Mouse (Mus musculus) midbrain, embryonic 11.5 days (tissue): Measurements from ENCODE around the gene Ap2s1. TPM values are rescaled to one million over a fixed set of nuclear protein-coding genes. Genes with fewer than 3 reads are reported as not detected.
A peak's percentile ranks its signal among the peaks of the same experiment; 100 is the strongest.

ENCODE experiments used
- ATAC-seq: fragments of 200-750 bp; cut with Nextera tagmentation; 2 replicates; pipeline ENCODE4 v1.8.0; 2017; ENCODE audit warnings: moderate TSS enrichment, moderate library complexity; ENCODE audit not compliant: low FRiP score
- DNase-seq: peaks from one replicate; pipeline ENCODE4 v3.0.0; 2015; ENCODE audit warnings: low spot score; ENCODE audit errors: missing footprints
- H3K27ac ChIP-seq: fragments of 300-500 bp; sonication (generic); 2 replicates; pipeline ENCODE4 v1.5.1; 2014; ENCODE audit warnings: low read depth, low read length
- H3K27me3 ChIP-seq: fragments of 300-500 bp; sonication (generic); 2 replicates; pipeline ENCODE4 v1.6.1; 2014; ENCODE audit warnings: mild to moderate bottlenecking, low read length, moderate library complexity, mixed read lengths; ENCODE audit not compliant: control insufficient read depth, insufficient read depth
- H3K36me3 ChIP-seq: fragments of 300-500 bp; sonication (generic); 2 replicates; pipeline ENCODE4 v1.6.1; 2014; ENCODE audit warnings: mild to moderate bottlenecking, low read length, moderate library complexity, mixed read lengths; ENCODE audit not compliant: control insufficient read depth, insufficient read depth
- H3K4me1 ChIP-seq: fragments of 300-500 bp; sonication (generic); 2 replicates; pipeline ENCODE4 v1.6.1; 2014; ENCODE audit warnings: low read length; ENCODE audit not compliant: control insufficient read depth, insufficient read depth
- H3K4me2 ChIP-seq: fragments of 300-500 bp; sonication (generic); 2 replicates; pipeline ENCODE4 v1.6.1; 2014; ENCODE audit warnings: mild to moderate bottlenecking, moderate library complexity
- H3K4me3 ChIP-seq: fragments of 300-500 bp; sonication (generic); 2 replicates; pipeline ENCODE4 v1.5.1; 2014; ENCODE audit warnings: low read depth, low read length
- H3K9ac ChIP-seq: fragments of 300-500 bp; sonication (generic); 2 replicates; pipeline ENCODE4 v1.6.1; 2014; ENCODE audit warnings: low read length
- H3K9me3 ChIP-seq: fragments of 300-500 bp; sonication (generic); 2 replicates; pipeline ENCODE4 v1.6.1; 2016; ENCODE audit warnings: low read length; ENCODE audit not compliant: control insufficient read depth
- WGBS: fragments of 180-500 bp; shearing (Covaris S2); extraction: QIAGEN DNeasy Blood & Tissue Kit; methylation state at CpG from one replicate; pipeline ENCODE4 v1.1.7; 2014; 5-methylcytosine and 5-hydroxymethylcytosine counted together
- polyA plus RNA-seq: library from polyadenylated mRNA; unstranded; fragments of >200 nt; fragmentation: Nextera tagmentation; extraction: Ambion mirVana; gene quantifications from 2 replicates; pipeline ENCODE4 v1.2.1, GENCODE M21; 2014

The Ap2s1 gene
- polyA plus RNA-seq, 1 experiment from 2014 or later: 300 TPM

GRCm38 (mm10) chr7:16782555-16783125, 44.4 kb downstream of the Ap2s1 start:
- H3K27ac ChIP-seq: no peak overlapping the region
- no peak for ATAC-seq
- peak; percentile 90 for DNase-seq

GRCm38 (mm10) chr7:16783224-16783688, 45.0 kb downstream of the Ap2s1 start:
- H3K27ac ChIP-seq: no peak overlapping the region
- no peaks in the 10 kb centered on the region for H3K9me3 ChIP-seq
- ATAC-seq (no peak), DNase-seq (no peak)
- H3K4me2 ChIP-seq: peak overlapping the region; percentile 98
- peak overlapping the region; percentile 57 for H3K4me3 ChIP-seq
- peaks cover 27% of the 10 kb centered on the region for H3K4me1 ChIP-seq
- 23% methylated on average over 10 of the region's 10 CpGs for WGBS
- H3K9ac ChIP-seq: peak overlapping the region; percentile 46
- no peaks in the 10 kb centered on the region; the same call in 1 of the 2 replicates for H3K27me3 ChIP-seq
- H3K36me3 ChIP-seq: no peaks in the 10 kb centered on the region

More at GRCm38 (mm10) chr7:16782555-16783125, 44.4 kb downstream of the Ap2s1 start:
- H3K4me2 ChIP-seq: peak overlapping the region; percentile 98
- H3K27me3 ChIP-seq: no peaks in the 10 kb centered on the region; the same call in 1 of the 2 replicates
- H3K9ac ChIP-seq: peak overlapping the region; percentile 66
- H3K9me3 ChIP-seq: no peaks in the 10 kb centered on the region
- peaks cover 27% of the 10 kb centered on the region for H3K4me1 ChIP-seq
- WGBS: under 1% methylated on average over 11 of the region's 11 CpGs
- H3K36me3 ChIP-seq: no peaks in the 10 kb centered on the region
- peak overlapping the region; percentile 57 for H3K4me3 ChIP-seq

DNA sequence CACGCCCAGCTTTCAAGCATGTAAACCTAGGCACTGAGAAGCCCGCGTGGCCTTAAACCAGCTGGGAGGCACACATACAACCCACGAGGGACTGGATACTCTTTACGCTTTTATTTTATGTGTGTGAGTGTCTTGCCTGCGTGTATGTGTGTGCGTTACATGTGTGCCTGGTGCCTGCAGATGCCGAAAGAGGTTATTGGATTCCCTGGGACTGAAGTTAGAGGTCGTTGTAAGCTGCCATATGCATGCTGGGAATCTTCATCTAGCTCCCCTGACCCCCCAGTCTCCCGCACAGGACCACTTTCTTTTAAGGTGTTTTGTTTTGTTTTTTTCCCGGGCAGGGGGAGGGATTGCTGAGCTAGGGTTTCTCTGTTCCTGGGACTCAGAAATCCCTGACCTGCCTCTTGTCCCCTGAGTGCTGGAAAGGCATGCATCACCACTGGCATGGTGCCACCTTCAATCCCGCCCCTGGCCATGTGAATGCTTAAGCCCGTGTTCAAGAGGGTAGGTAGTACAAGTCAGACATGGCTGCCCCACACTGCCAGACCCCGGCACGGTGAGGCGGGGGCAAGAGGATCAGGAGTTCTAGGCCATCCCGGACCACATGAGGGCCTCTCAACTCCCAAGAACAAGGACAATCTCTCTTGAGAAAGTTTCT, 45.7 kb downstream of the Ap2s1 start:
- no peak overlapping the region for H3K27ac ChIP-seq
- H3K27me3 ChIP-seq: no peaks in the 10 kb centered on the region; the same call in 1 of the 2 replicates
- H3K4me2 ChIP-seq: peak overlapping the region; percentile 98
- peak overlapping the region; percentile 46 for H3K9ac ChIP-seq
- no peaks in the 10 kb centered on the region for H3K36me3 ChIP-seq
- no peak for DNase-seq
- H3K9me3 ChIP-seq: no peaks in the 10 kb centered on the region
- H3K4me3 ChIP-seq: peak overlapping the region; percentile 57
- WGBS: 47% methylated on average over 17 of the region's 17 CpGs
- ATAC-seq: no peak
- H3K4me1 ChIP-seq: peaks cover 27% of the 10 kb centered on the region

DNA sequence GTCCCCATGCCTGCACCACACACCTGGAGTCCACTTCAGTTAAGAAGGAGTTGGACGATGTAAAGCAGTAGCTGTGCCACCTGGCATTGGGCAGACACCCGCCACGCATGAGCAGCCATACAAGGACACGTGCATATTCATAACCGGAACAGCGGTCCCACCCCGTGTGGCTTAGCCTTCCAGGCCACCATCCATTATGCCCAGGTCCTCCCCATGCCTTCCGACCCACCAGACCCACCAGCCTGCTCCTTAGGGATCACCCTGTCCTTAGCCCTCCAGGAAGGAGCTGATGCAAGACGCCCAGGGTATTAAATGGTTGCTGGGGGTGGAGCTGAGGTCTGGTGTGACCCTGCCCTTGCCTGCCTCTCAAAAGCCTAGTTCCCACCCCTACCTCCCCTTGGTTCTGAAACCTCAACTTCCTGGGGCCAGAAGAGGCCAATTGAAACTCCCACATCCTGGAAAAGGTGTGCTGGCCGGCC, 46.3 kb downstream of the Ap2s1 start:
- no peak overlapping the region for H3K9ac ChIP-seq
- no peaks in the 10 kb centered on the region for H3K36me3 ChIP-seq
- peak overlapping the region; percentile 98 for H3K4me2 ChIP-seq
- DNase-seq (no peak), ATAC-seq (no peak)
- WGBS: 71% methylated on average over 10 of the region's 10 CpGs
- no peaks in the 10 kb centered on the region for H3K9me3 ChIP-seq
- H3K4me3 ChIP-seq: no peak overlapping the region
- H3K4me1 ChIP-seq: peaks cover 27% of the 10 kb centered on the region
- H3K27me3 ChIP-seq: no peaks in the 10 kb centered on the region; the same call in 1 of the 2 replicates
- H3K27ac ChIP-seq: no peak overlapping the region

GRCm38 (mm10) chr7:16785541-16786083, 47.4 kb downstream of the Ap2s1 start:
- WGBS: 92% methylated on average over 8 of the region's 8 CpGs
- no peak overlapping the region for H3K4me3 ChIP-seq
- H3K9ac ChIP-seq: no peak overlapping the region

DNA sequence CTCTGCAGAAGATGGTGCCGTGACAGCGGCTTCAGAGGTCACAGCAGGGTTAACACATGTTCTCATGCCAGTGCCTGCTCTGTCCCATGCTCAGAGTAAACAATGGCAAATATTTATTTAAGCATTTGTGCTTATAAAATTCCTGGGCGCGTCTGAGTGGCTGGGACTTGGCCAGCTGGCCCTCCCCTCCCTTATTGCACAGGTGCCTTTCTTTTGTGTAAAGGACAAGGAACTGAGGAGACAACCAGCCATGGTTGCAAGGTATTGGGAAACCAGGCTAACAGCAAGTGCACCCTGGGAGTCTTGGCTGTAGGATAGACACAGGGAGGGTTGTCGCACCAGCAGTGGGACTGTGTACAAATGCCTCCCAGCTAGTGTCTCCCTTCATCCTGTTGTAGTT, 54.1 kb downstream of the Ap2s1 start:
- H3K9ac ChIP-seq: no peak overlapping the region
- DNase-seq (no peak), ATAC-seq (no peak)
- H3K4me1 ChIP-seq: no peaks in the 10 kb centered on the region
- no peak overlapping the region for H3K4me2 ChIP-seq
- 0 out of 2 replicates have a peak, but pooled peaks cover 6% of the 10 kb centered on the region for H3K36me3 ChIP-seq
- H3K27me3 ChIP-seq: no peaks in the 10 kb centered on the region
- no peaks in the 10 kb centered on the region for H3K9me3 ChIP-seq
- no peak overlapping the region for H3K27ac ChIP-seq
- WGBS: 82% methylated on average over 5 of the region's 5 CpGs
- H3K4me3 ChIP-seq: no peak overlapping the region

More at GRCm38 (mm10) chr7:16785541-16786083, 47.4 kb downstream of the Ap2s1 start:
- Histone ChIP-seq H3K9me3 (no peaks in the 10 kb centered on the region), H3K4me1 (peaks cover 27% of the 10 kb centered on the region), H3K36me3 (0 out of 2 replicates have a peak, but pooled peaks cover 2% of the 10 kb centered on the region), H3K27me3 (no peaks in the 10 kb centered on the region; the same call in 1 of the 2 replicates), H3K4me2 (no peak overlapping the region), H3K27ac (no peak overlapping the region)
- ATAC-seq (no peak), DNase-seq (no peak)

GRCm38 (mm10) chr7:16793010-16793725, 55.0 kb downstream of the Ap2s1 start:
- H3K4me1 ChIP-seq: no peaks in the 10 kb centered on the region
- H3K27me3 ChIP-seq: no peaks in the 10 kb centered on the region
- no peaks in the 10 kb centered on the region for H3K9me3 ChIP-seq
- H3K4me2 ChIP-seq: no peak overlapping the region
- 0 out of 2 replicates have a peak, but pooled peaks cover 8% of the 10 kb centered on the region for H3K36me3 ChIP-seq
- no peak overlapping the region for H3K4me3 ChIP-seq
- DNase-seq: no peak
- 95% methylated on average over 19 of the region's 19 CpGs for WGBS
- H3K27ac ChIP-seq: no peak overlapping the region
- ATAC-seq: no peak
- H3K9ac ChIP-seq: no peak overlapping the region

DNA sequence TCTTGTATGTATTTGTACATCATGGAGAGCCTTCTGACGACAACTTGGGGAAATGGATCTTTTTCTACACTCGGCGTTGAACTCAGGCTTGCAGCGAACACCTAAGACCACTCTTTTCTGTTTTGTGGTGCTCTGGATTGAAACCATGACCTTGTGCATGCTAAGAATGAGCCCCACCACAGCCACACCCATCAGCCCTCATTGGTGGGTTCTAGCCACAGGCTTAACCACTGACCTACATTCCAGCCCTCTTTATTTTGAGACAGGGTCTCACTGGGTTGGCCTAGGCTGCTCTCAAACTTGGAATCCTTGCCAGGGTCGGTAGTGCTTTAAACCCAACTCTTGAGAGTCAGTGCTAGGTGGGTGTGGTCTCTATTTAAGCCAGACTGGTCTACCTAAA, 56.7 kb downstream of the Ap2s1 start:
- Histone ChIP-seq H3K9me3 (no peaks in the 10 kb centered on the region), H3K9ac (no peak overlapping the region), H3K36me3 (0 out of 2 replicates have a peak, but pooled peaks cover 6% of the 10 kb centered on the region), H3K4me3 (no peak overlapping the region), H3K27ac (no peak overlapping the region), H3K4me2 (no peak overlapping the region), H3K27me3 (no peaks in the 10 kb centered on the region), H3K4me1 (no peaks in the 10 kb centered on the region)
- ATAC-seq: no peak
- 93% methylated on average over 5 of the region's 5 CpGs for WGBS
- no peak for DNase-seq
